Mouse (Mus musculus) brain, embryonic 18.5 days (tissue): ENCODE measurements around the gene Cbfb.
"Not testable (repeated sequence)": the region's sequence is repeated elsewhere in the genome, so short reads cannot be mapped to it uniquely, and the experiment has no call there.

Experiments
- DNase-seq: peaks from one replicate; pipeline ENCODE4 v3.0.0-alpha.2; 2012; ENCODE audit warnings: low read depth, low spot score

Cbfb gene

GRCm38 (mm10) chr8:105182201-105182600 lies 11.7 kb downstream of the Cbfb start:
- no peak for DNase-seq

- no peak for DNase-seq
These were observed 16.1 kb downstream of the Cbfb start for GRCm38 (mm10) chr8:105186467-105187005.

- no peak for DNase-seq
These were observed 21.7 kb downstream of the Cbfb start for GRCm38 (mm10) chr8:105192182-105192581.

- DNase-seq: no peak
These were observed 35.3 kb downstream of the Cbfb start for GRCm38 (mm10) chr8:105205748-105206147.

GRCm38 (mm10) chr8:105206766-105207275 lies 36.3 kb downstream of the Cbfb start:
- no peak for DNase-seq

- no peak for DNase-seq
These were observed 37.3 kb downstream of the Cbfb start for GRCm38 (mm10) chr8:105207675-105208273.

- no peak for DNase-seq
These were observed 39.0 kb downstream of the Cbfb start for GRCm38 (mm10) chr8:105209153-105210110.

GRCm38 (mm10) chr8:105214104-105214503 lies 43.6 kb downstream of the Cbfb start:
- DNase-seq: no peak

- peak; percentile 43 for DNase-seq
These were observed 47.5 kb downstream of the Cbfb start for GRCm38 (mm10) chr8:105217926-105218522.

GRCm38 (mm10) chr8:105223850-105224249 lies 53.4 kb downstream of the Cbfb start:
- no peak for DNase-seq

GRCm38 (mm10) chr8:105224413-105225271 lies 54.2 kb downstream of the Cbfb start, which contains the start of gene D230025D16Rik:
D230025D16Rik (plus strand) TSS chr8:105225145.
- peak; percentile 81 for DNase-seq

- no peak for DNase-seq
These were observed 54.8 kb downstream of the Cbfb start for GRCm38 (mm10) chr8:105225272-105225593.

- DNase-seq: no peak
These were observed 55.4 kb downstream of the Cbfb start for GRCm38 (mm10) chr8:105225917-105226316.

GRCm38 (mm10) chr8:105231503-105232320 lies 61.2 kb downstream of the Cbfb start:
- no peak for DNase-seq

- DNase-seq: not testable (repeated sequence)
These were observed 61.8 kb downstream of the Cbfb start for GRCm38 (mm10) chr8:105232321-105232693.

GRCm38 (mm10) chr8:105233126-105233935 lies 62.9 kb downstream of the Cbfb start:
- DNase-seq: no peak

GRCm38 (mm10) chr8:105235206-105235605 lies 64.7 kb downstream of the Cbfb start:
- no peak for DNase-seq

GRCm38 (mm10) chr8:105237442-105238142 lies 67.1 kb downstream of the Cbfb start:
- no peak for DNase-seq

- DNase-seq: no peak
These were observed 70.5 kb downstream of the Cbfb start for GRCm38 (mm10) chr8:105241016-105241415.
